Mouse (Mus musculus): ENCODE results near the gene Dtx4.

DNA sequence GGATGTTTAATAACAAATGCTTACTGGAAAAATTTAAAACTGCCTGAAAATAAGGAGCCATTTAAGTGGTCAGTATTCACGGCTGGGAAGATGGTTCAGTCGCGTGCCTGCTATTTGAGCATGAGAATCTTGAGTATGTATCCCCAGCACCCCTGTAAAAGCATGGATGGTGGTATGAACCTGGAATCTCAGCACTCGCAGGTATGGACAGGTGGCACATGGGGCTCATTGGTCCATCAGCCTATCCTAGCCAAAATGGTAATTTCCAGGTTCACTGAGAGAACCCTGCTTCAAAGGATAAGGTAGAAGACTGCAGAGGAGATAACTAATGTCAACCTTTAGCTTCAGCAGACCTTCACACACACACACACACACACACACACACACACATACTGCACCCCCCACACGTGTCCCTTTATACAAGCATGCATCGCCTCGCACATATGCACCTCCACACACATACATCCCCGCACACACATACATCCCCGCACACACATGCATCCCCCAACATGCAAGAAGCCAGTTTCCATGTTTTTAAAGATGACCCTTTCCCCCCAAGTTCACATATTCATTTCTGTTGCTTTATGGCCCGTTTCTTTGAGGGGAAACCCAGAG, 35.6 kb downstream of the Dtx4 start:
- TF ChIP-seq CTCF (IDR thresholded peaks at IDR 0.05; ENCODE audit: borderline replicate concordance, control insufficient read depth, extremely low read depth, insufficient read depth, low read length, poor library complexity) (no peak), POLR2A (IDR thresholded peaks at IDR 0.05; ENCODE audit: control insufficient read depth, extremely low read depth, insufficient read depth, low read length, poor library complexity) (no peak)

All from thymus, adult 2 months (tissue).